Mouse (Mus musculus) megakaryocyte progenitor cell, adult 5-6 weeks (primary cell): Measurements from ENCODE around the gene Nr3c2. TPM values are rescaled to one million over a fixed set of nuclear protein-coding genes. Genes with fewer than 3 reads are reported as not detected.
A peak's percentile ranks its signal among the peaks of the same experiment; 100 is the strongest.

Source experiments
- ATAC-seq: replicated peaks from 2 replicates; pipeline ENCODE4 v1.8.0; 2016; ENCODE audit warnings: mild to moderate bottlenecking, moderate TSS enrichment, inconsistent platforms; ENCODE audit not compliant: poor library complexity
- total RNA-seq, 2 experiments: library from RNA; stranded (forward) in 1 of 2; stranded (reverse) in 1 of 2; fragments of 157-497, 149-512 nt in 1 of 2; fragments of 200-1000 nt in 1 of 2; gene quantifications; 2 replicates each; pipeline versions ENCODE4 v1.2.3 to v1.2.4; 2015 to 2017

The Nr3c2 gene
- 0.34 and 1.3 TPM in 2 replicates for total RNA-seq (2015)
- total RNA-seq (2017), result 0.29 and 0.37 TPM in 2 replicates

GRCm38 (mm10) chr8:76899411-76900154, at the start of gene Nr3c2:
Gene Nr3c2 (plus strand): TSS chr8:76899442.
- peak; percentile 10 for ATAC-seq

- no peak for ATAC-seq
These were observed 40.7 kb upstream of the Nr3c2 start for GRCm38 (mm10) chr8:76858534-76858933.

GRCm38 (mm10) chr8:76859709-76860108, 39.5 kb upstream of the Nr3c2 start:
- ATAC-seq, result no peak

GRCm38 (mm10) chr8:76863066-76863465, 36.2 kb upstream of the Nr3c2 start:
- ATAC-seq, result no peak

GRCm38 (mm10) chr8:76876809-76877208, 22.4 kb upstream of the Nr3c2 start:
- ATAC-seq, result no peak

- ATAC-seq, result peak; percentile 40
These were observed 2.2 kb upstream of the Nr3c2 start for GRCm38 (mm10) chr8:76897050-76897449.

- peak; percentile 32 for ATAC-seq
These were observed 376 bp upstream of the Nr3c2 start for GRCm38 (mm10) chr8:76898721-76899410.

- no peak for ATAC-seq
These were observed 1.2 kb downstream of the Nr3c2 start for GRCm38 (mm10) chr8:76900155-76901141.

GRCm38 (mm10) chr8:76901430-76902204, 2.4 kb downstream of the Nr3c2 start:
- ATAC-seq, result peak; percentile 84

- ATAC-seq, result no peak
These were observed 3.2 kb downstream of the Nr3c2 start for GRCm38 (mm10) chr8:76902205-76903078.

GRCm38 (mm10) chr8:76911206-76911605, 12.0 kb downstream of the Nr3c2 start:
- no peak for ATAC-seq

- ATAC-seq, result no peak
These were observed 13.4 kb downstream of the Nr3c2 start for GRCm38 (mm10) chr8:76912678-76913077.

- ATAC-seq, result no peak
These were observed 14.0 kb downstream of the Nr3c2 start for GRCm38 (mm10) chr8:76913207-76913606.

- ATAC-seq, result no peak
These were observed 16.0 kb downstream of the Nr3c2 start for GRCm38 (mm10) chr8:76915260-76915659.

GRCm38 (mm10) chr8:76919546-76919945, 20.3 kb downstream of the Nr3c2 start:
- ATAC-seq, result no peak

GRCm38 (mm10) chr8:76924150-76924549, 24.9 kb downstream of the Nr3c2 start:
- no peak for ATAC-seq

GRCm38 (mm10) chr8:76928326-76928725, 29.1 kb downstream of the Nr3c2 start:
- no peak for ATAC-seq

- no peak for ATAC-seq
These were observed 29.6 kb downstream of the Nr3c2 start for GRCm38 (mm10) chr8:76928808-76929207.

- ATAC-seq, result no peak
These were observed 65.8 kb downstream of the Nr3c2 start for GRCm38 (mm10) chr8:76965046-76965445.
